Mouse (Mus musculus) neural tube, embryonic 13.5 days (tissue): ENCODE measurements around the gene Ift27. TPM values are rescaled to one million over a fixed set of nuclear protein-coding genes. Genes with fewer than 3 reads are reported as not detected.

Source experiments
- ATAC-seq: fragments of 200-750 bp; cut with Nextera tagmentation; 2 replicates; pipeline ENCODE4 v1.8.0; 2017; ENCODE audit warnings: low read depth, mild to moderate bottlenecking, moderate TSS enrichment, moderate library complexity
- H3K27ac ChIP-seq: fragments of 300-500 bp; sonication (generic); replicated peaks from 2 replicates; pipeline ENCODE4 v1.5.1; 2015; ENCODE audit warnings: moderate library complexity, mild to moderate bottlenecking, inconsistent platforms
- H3K27me3 ChIP-seq: fragments of 300-500 bp; sonication (generic); 2 replicates; pipeline ENCODE4 v1.6.1; 2015; ENCODE audit warnings: mild to moderate bottlenecking, inconsistent platforms
- H3K36me3 ChIP-seq: fragments of 300-500 bp; sonication (generic); 2 replicates; pipeline ENCODE4 v1.6.1; 2015; ENCODE audit warnings: mild to moderate bottlenecking, inconsistent platforms
- H3K4me1 ChIP-seq: fragments of 300-500 bp; sonication (generic); replicated peaks from 2 replicates; pipeline ENCODE4 v1.6.1; 2015; ENCODE audit warnings: inconsistent platforms
- H3K4me2 ChIP-seq: fragments of 300-500 bp; sonication (generic); 2 replicates; pipeline ENCODE4 v1.6.1; 2015; ENCODE audit warnings: inconsistent platforms, mild to moderate bottlenecking, moderate library complexity
- H3K4me3 ChIP-seq: fragments of 300-500 bp; sonication (generic); 2 replicates; pipeline ENCODE4 v1.5.1; 2015; ENCODE audit warnings: mild to moderate bottlenecking, inconsistent platforms
- H3K9ac ChIP-seq: fragments of 300-500 bp; sonication (generic); 2 replicates; pipeline ENCODE4 v1.6.1; 2015; ENCODE audit warnings: moderate library complexity, mild to moderate bottlenecking, inconsistent platforms
- H3K9me3 ChIP-seq: fragments of 300-500 bp; sonication (generic); 2 replicates; pipeline ENCODE4 v1.6.1; 2016; ENCODE audit warnings: inconsistent platforms
- WGBS: fragments of 180-500 bp; shearing (Covaris S2); methylation state at CpG from one replicate; pipeline ENCODE4 v1.1.7; 2015; 5-methylcytosine and 5-hydroxymethylcytosine counted together
- polyA plus RNA-seq: library from polyadenylated mRNA; unstranded; fragments of >200 nt; fragmentation: Nextera tagmentation; extraction: Ambion mirVana; gene quantifications from 2 replicates; pipeline ENCODE4 v1.2.1, GENCODE M21; 2015

Ift27 gene
- polyA plus RNA-seq, 1 experiment from 2014 or later: 96.9 TPM

DNA sequence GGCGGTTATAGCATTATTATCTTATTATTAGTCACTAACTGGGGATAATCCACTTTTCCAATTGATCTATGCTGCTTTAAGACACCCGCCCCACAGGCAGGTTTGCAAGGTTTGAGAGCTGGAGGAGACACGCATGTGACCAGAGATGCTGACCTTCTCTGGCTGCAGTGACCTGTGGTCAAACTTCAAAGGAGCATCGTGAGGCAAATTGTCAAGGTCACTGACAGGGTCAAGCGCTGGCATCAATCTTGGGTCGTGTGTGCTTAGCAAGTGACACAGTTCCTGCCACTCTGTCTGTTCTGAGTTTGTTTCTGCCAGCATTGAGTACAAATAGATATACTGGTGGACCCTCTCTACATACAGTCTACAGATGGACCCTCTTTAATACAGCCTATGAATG is 39.3 kb downstream of the Ift27 start:
- no peak for ATAC-seq
- H3K9me3 ChIP-seq: no peaks in the 10 kb centered on the region
- WGBS: 22% methylated on average over 6 of the region's 6 CpGs

DNA sequence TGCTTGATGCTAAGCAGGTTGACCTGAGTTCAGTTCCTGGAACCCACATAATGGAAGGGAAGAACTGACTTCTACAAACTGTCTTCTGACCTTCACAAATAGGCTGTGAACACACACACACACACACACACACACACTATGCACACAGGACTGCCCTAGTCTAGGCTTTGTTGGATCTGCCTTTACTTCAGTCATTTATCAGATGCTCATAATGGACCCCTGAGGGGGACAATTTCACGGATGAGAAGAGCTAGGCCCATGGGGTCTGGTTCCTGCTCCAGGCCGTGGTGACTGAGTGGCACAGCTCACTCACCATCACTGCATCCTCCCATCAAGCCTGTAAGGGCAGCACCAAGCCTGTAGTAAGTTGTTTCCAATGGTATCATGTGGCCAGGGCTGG is 40.5 kb downstream of the Ift27 start:
- Histone ChIP-seq H3K36me3 (no peaks in the 10 kb centered on the region), H3K9ac (peak overlapping the region; percentile 22; the same call in 1 of the 2 replicates), H3K4me2 (no peak overlapping the region), H3K4me3 (no peak overlapping the region), H3K4me1 (peaks cover 9% of the 10 kb centered on the region), H3K9me3 (no peaks in the 10 kb centered on the region), H3K27me3 (0 out of 2 replicates have a peak, but pooled peaks cover 4% of the 10 kb centered on the region), H3K27ac (no peak overlapping the region)
- peak; percentile 56; the same call in 1 of the 2 replicates for ATAC-seq
- WGBS: 16% methylated on average over 2 of the region's 2 CpGs

More for the DNA sequence above, 39.3 kb downstream of the Ift27 start:
- H3K4me2 ChIP-seq: no peak overlapping the region
- H3K27me3 ChIP-seq: 0 out of 2 replicates have a peak, but pooled peaks cover 4% of the 10 kb centered on the region
- peaks cover 9% of the 10 kb centered on the region for H3K4me1 ChIP-seq
- no peak overlapping the region for H3K9ac ChIP-seq
- no peak overlapping the region for H3K27ac ChIP-seq
- H3K4me3 ChIP-seq: no peak overlapping the region
- H3K36me3 ChIP-seq: no peaks in the 10 kb centered on the region

DNA sequence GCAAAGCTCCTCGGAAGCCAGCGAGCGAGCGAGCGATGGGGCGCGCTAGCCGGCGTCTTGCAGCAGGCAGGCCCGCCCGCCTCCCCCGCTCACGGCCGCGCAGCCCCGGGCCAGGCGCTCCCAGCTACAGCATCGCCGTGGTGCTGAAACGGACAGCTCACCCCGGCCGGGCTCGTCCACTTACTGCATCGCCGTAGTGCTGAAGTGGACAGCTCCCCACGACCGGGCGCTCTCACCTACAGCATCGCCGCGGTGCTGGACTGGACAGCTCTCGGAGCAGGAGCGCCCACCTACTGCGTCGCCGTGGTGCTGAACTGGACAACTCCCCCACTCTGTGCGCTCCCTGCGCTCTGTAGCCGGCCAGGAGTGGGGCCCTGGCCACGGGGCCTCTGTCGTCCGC is 54.2 kb downstream of the Ift27 start, which contains the start of gene Cacng2:
Gene Cacng2 (minus strand): TSS at position 325 of the 400 bp plus-strand sequence.
- peaks cover 59% of the 10 kb centered on the region for H3K4me1 ChIP-seq

DNA sequence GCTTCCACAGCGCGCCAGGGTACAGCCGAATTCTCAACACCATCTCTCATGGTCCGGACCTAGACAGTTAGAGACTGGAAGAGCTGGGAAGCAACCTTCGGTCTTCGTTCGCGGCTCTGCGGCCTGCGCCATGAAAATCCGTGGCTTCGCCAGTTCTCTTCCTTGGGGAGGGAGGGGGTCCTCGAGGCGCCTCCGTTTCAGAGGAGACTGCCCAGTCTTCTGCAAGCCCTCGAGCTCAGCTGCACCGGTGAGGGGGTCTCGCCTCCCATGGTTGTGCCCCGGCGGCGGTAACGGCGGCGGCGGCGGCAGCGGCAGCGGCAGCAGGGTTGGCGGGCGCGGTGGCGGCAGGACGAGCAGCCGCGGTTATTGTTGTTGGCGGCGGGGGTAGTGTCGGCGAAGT is 54.7 kb downstream of the Ift27 start:
- no peaks in the 10 kb centered on the region for H3K9me3 ChIP-seq

More for the DNA sequence above, 54.2 kb downstream of the Ift27 start, which contains the start of gene Cacng2:
- under 1% methylated on average over 42 of the region's 42 CpGs for WGBS
- no peaks in the 10 kb centered on the region for H3K9me3 ChIP-seq
- peak within 1 kb of the TSS; percentile 67 for H3K4me2 ChIP-seq
- peak within 1 kb of the TSS; percentile 66 for H3K4me3 ChIP-seq
- peak within 1 kb of the TSS; percentile 86 for H3K27ac ChIP-seq
- peak; percentile 88 for ATAC-seq
- H3K27me3 ChIP-seq: peaks cover 12% of the 10 kb centered on the region
- peak within 1 kb of the TSS; percentile 80 for H3K9ac ChIP-seq
- H3K36me3 ChIP-seq: no peaks in the 10 kb centered on the region

DNA sequence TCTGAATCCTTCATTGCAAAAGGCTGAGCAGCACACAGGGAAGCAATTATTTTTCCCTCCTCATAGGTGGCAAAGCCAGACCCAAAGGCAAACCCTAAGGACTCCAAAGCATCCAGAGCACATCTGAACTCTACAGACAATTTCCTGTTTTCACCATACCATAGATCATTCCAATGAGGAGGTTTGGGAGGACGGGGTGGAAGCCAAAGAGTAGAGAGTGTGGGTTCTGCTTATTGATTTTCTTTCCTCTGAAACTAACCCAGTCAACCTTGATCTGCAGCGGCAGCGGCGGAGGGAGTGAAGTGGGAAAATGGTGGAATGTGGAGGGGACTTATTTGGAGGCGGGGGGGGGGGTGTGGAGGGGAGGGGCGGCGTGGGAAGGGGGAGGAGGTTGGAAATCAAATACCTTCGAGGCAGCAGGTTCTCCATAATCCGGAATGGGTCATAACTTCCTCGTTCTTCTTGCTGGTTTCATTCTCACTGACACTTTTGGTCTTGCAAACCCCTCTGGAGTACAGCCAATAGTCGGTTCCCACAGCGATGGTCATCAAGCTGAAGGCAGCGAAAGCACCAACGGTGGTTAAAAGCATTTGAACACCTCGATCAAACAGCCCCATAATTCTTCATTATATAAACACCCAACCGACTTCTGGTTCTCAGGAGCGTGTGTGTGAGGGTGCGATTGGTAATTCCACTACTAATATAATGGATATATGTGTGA is 55.5 kb downstream of the Ift27 start:
- H3K4me3 ChIP-seq: peak overlapping the region; percentile 66
- H3K27me3 ChIP-seq: peaks cover 11% of the 10 kb centered on the region
- H3K4me2 ChIP-seq: peak overlapping the region; percentile 67
- WGBS: 44% methylated on average over 17 of the region's 18 CpGs
- ATAC-seq: no peak
- peak overlapping the region; percentile 67 for H3K27ac ChIP-seq
- peak overlapping the region; percentile 80 for H3K9ac ChIP-seq
- H3K36me3 ChIP-seq: no peaks in the 10 kb centered on the region
- H3K4me1 ChIP-seq: peaks cover 59% of the 10 kb centered on the region
- H3K9me3 ChIP-seq: no peaks in the 10 kb centered on the region

More for the DNA sequence above, 54.7 kb downstream of the Ift27 start:
- H3K4me1 ChIP-seq: peaks cover 59% of the 10 kb centered on the region
- peak; percentile 45 for ATAC-seq
- H3K27me3 ChIP-seq: peaks cover 11% of the 10 kb centered on the region
- 3% methylated on average over 39 of the region's 39 CpGs for WGBS
- H3K36me3 ChIP-seq: no peaks in the 10 kb centered on the region
- peak overlapping the region; percentile 66 for H3K4me3 ChIP-seq
- peak overlapping the region; percentile 67 for H3K4me2 ChIP-seq
- H3K27ac ChIP-seq: peak overlapping the region; percentile 86
- peak overlapping the region; percentile 80 for H3K9ac ChIP-seq

DNA sequence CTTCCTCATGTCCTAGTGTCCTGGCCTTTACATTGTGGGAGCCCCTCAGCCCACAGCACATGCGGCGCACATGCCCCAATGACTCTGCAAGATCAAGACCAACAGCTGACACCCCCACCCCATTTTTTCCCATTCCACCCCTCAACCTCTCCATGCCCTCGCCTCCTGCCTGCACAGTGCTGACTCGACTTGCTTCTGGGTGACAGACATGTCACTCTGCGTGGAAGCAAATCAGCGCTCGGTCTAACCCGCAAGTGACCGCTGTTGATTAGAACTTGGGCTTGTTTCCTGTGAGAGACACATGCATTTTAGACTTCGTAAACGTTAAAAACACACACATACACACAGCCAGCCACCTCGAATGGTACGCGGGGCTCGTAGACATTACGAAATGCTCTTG is 56.2 kb downstream of the Ift27 start:
- Histone ChIP-seq H3K27ac (peak overlapping the region; percentile 67), H3K9ac (peak overlapping the region; percentile 80), H3K9me3 (no peaks in the 10 kb centered on the region), H3K4me3 (peak overlapping the region; percentile 66), H3K36me3 (no peaks in the 10 kb centered on the region), H3K27me3 (peaks cover 11% of the 10 kb centered on the region), H3K4me2 (peak overlapping the region; percentile 67), H3K4me1 (peaks cover 59% of the 10 kb centered on the region)
- ATAC-seq: no peak
- WGBS: 79% methylated on average over 16 of the region's 16 CpGs

DNA sequence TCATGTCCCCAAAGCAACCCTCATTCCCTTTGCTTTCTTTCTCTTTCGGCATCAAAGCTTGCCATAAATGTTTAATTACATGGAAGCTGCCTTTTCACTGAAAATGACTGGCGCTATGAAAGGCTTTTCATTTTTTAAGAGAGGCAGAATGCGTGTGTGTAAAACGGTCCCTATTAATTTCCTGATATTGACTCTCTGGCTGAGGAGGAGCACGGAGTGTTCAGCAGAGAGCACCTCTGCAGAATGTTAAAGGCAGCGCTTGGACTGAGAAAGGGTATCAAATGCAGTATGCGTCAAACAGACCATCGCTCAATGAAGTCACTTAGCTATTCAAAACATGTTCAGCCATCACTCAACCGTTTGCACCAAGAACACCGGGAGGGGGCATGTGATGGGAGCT is 57.0 kb downstream of the Ift27 start:
- Histone ChIP-seq H3K9ac (peak overlapping the region; percentile 80), H3K36me3 (no peaks in the 10 kb centered on the region), H3K27ac (peak overlapping the region; percentile 67), H3K27me3 (peaks cover 11% of the 10 kb centered on the region; the same call in 1 of the 2 replicates), H3K4me3 (peak overlapping the region; percentile 66), H3K9me3 (no peaks in the 10 kb centered on the region), H3K4me2 (peak overlapping the region; percentile 67), H3K4me1 (peaks cover 59% of the 10 kb centered on the region)
- 27% methylated on average over 10 of the region's 10 CpGs for WGBS
- no peak for ATAC-seq

DNA sequence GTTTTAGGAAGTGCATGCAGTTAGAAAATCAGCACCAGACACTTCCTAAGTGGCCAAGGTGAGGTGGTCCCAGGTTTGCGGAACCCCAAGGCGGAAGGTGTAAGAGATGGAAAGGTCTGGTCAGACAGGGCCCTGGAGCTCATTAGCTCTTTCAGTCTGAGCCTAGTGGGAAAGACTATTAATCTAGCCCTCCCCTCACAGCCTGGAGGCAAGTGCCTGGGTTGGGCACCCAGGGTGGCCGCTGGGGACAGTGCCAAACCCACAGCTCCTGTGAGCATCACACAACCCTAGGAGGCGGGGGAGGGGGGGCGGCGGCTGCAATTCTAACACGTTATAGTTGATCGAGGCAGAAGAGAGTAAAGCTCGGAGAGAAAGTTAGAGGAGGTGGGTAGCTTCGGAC is 57.7 kb downstream of the Ift27 start:
- H3K4me2 ChIP-seq: peak overlapping the region; percentile 67
- no peak for ATAC-seq
- H3K27me3 ChIP-seq: peaks cover 7% of the 10 kb centered on the region; the same call in 1 of the 2 replicates
- H3K4me3 ChIP-seq: peak overlapping the region; percentile 66
- H3K36me3 ChIP-seq: no peaks in the 10 kb centered on the region
- no peaks in the 10 kb centered on the region for H3K9me3 ChIP-seq
- WGBS: 47% methylated on average over 10 of the region's 10 CpGs
- peak overlapping the region; percentile 80 for H3K9ac ChIP-seq
- peaks cover 57% of the 10 kb centered on the region for H3K4me1 ChIP-seq
- no peak overlapping the region for H3K27ac ChIP-seq

Other genes with a start within 250 kb of the Ift27 start
- 206 and 209 TPM in 2 replicates for gene Txn2, start 245.1 kb downstream of the Ift27 start, polyA plus RNA-seq
- gene Foxred2, start 217.4 kb downstream of the Ift27 start, polyA plus RNA-seq: 6.7 and 7.2 TPM in 2 replicates
- gene Eif3d, start 203.3 kb downstream of the Ift27 start, polyA plus RNA-seq: 175 and 185 TPM in 2 replicates
- 9.4 and 10.6 TPM in 2 replicates for gene Cacng2, start 54.1 kb downstream of the Ift27 start, polyA plus RNA-seq
- gene Pvalb, start 32.3 kb upstream of the Ift27 start, polyA plus RNA-seq: 2.5 and 4.1 TPM in 2 replicates
- gene Ncf4, start 70.7 kb upstream of the Ift27 start, polyA plus RNA-seq: 1.1 and 1.9 TPM in 2 replicates
- 0.13 and 0.54 TPM in 2 replicates for gene Csf2rb2, start 131.6 kb upstream of the Ift27 start, polyA plus RNA-seq
- 0.48 and 1.1 TPM in 2 replicates for gene Csf2rb, start 151.6 kb upstream of the Ift27 start, polyA plus RNA-seq
- not detected in 2 replicates for gene Tex33, start 221.8 kb upstream of the Ift27 start, polyA plus RNA-seq
- 7.9 and 11.4 TPM in 2 replicates for gene Tst, start 231.8 kb upstream of the Ift27 start, polyA plus RNA-seq
- 2.3 and 2.9 TPM in 2 replicates for gene Mpst, start 232.3 kb upstream of the Ift27 start, polyA plus RNA-seq